Mouse (Mus musculus): ENCODE results near the gene Sipa1l3.

Gene Sipa1l3

DNA sequence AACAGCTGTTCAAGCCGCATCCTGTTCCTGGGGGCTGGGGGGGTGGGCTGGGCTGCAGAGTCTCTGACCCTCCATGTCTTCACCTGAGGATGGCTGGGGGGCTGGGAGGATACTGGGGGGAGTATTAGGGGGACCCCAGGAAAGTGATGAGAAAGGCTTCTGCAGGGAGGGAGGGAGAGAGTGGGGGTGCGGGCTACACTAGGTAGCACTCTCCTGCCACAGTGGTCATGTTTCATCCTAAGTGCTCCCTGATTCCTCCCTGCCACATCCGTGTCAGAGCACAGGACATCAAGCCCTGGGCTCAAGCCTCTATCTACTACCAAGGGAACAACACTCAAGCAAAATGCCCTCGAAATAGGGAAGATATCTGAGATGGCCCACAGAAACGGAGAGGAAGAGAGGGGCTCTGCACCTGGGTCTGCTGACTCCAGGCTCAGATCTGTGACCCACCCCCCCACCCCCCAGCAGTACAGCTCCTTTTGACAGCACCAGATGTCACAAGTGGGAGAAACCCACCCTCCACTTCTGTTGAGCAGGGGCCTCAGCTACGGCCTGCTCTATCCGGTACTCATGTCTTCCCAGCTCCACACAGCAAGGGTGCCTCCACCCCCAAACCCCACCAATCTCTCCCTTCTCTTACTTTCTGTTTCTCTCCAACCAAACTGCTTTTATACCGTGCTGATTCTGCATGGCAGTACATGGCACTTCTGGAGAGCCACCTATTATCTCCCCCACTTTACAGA is 106.4 kb downstream of the Sipa1l3 start:
- no peak for DNase-seq (ENCODE audit: low read depth, low spot score)

DNA sequence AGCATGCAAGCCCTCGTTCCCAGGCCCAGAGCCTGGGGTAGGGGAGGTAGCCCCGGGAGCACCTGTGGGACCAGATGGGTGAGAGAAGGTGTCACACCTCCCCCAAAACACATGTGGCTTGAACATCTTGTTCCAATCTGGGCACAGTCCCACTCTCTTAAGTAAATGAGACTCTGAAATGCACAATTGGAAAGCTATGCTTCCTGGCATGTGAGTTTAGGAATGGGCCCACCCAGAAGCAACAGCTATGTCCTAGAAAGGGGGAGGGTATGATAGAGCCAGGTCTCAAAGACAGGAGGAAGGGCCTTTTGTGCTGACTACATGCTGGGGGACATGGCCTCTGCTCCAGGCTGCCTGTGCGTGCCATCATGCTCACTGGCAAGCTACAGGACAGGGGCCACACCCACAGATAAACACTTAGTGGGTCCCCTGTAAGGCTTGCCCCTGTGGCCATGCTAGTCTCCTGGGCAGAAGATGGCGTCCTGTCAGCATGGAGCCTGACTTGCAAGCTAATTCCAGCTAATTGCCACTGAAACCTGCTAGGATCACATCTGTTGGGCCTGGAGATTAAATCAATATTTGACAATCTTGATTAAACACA is 107.1 kb downstream of the Sipa1l3 start:
- no peak for DNase-seq (ENCODE audit: low read depth, low spot score)

DNA sequence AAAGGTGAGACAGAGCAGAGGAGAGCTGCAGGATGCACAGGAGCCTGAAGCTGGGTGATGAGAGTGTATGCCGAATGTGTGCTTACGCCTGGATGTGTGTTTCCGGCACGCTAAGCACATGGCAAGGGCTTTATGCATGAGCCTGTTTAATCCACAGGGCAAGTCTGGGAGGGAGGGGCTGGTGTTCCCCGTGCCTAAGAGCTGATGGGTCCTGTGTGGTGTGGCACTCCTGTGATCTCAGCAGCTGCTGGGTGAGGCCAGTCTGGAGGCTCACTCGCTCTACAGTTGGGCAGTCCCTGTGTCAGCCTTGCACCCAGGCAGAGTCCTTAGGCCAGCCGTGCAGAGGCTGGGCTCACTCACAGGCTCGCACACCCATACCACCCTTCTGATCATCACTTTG is 108.0 kb downstream of the Sipa1l3 start:
- no peak for DNase-seq (ENCODE audit: low read depth, low spot score)

DNA sequence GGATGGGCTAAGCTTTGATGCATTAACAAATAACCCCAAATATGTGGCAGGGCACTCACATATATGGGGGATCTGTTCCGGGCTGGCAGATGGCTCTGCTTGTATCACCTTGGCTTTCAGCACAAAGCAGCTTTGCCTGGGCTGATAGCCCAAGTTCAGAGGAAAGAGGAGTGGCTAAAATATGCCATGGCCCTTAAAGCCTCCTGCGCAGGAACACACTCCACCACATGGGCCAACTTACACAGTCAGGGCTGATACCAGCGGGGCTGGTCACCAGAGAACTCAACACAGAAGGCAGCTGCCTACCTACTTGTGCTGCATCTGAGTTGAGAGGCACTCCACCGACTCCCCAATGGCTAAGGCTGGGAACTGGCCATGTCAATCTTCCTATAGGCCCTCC is 111.6 kb downstream of the Sipa1l3 start:
- no peak for DNase-seq (ENCODE audit: low read depth, low spot score)

DNA sequence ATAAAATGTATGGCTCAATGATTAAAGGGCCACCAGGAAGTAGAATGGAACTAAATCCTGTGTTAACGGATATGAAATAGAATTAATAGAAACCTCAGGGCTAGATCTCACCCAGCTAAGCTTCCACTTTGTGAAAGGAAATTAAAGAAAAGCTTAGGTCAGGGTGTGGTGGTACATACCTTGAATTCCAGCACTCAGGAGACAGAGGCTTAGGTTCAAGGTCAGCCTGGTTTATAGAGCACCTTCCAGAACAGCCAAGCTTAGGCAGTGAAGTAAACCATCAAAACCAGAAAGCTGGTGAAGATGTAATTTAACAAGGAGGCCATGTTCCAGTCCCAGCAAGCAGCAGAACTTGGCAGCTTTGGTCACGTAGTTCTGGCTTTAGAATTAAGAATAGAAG is 114.3 kb downstream of the Sipa1l3 start:
- no peak for DNase-seq (ENCODE audit: low read depth, low spot score)

DNA sequence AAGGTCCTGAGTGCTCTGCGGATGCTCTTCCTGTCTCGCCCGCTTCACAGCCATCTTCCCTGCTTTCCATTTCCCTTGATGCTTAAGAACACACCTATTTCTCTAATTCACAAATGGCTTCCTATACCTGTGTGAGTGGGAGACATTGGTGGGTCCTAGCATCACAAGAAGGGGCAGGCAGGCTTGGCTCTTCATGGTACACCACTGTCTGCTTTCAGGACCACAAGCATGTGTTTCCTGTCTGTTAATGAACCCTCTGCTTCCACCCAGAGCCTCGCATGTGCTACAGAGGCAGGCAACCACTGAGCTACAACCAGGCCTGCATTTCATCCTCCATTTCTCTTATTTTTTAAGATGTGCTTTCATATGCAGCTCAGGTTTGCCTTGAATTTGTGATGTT is 116.4 kb downstream of the Sipa1l3 start:
- no peak for DNase-seq (ENCODE audit: low read depth, low spot score)

DNA sequence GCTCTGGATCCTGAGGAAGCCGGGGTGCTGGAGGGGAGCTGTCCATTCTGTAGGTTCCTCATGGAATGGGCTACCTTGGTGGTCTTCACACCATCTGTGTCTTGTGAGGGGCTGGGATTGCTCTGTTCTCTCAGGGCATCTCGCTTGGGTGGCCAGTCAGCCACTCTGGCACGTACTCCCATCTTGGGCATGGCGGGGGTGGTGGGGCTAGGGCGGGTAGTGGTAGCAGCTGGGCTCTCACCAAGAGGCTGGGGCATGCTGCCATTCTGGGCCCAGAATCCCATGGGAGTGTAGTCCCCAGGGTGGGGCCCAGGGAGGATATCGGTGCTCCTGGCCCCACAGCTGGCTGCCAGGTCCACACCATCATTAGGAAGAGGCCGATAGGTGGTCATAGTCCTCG is 118.0 kb downstream of the Sipa1l3 start:
- DNase-seq (ENCODE audit: low read depth, low spot score): no peak

DNA sequence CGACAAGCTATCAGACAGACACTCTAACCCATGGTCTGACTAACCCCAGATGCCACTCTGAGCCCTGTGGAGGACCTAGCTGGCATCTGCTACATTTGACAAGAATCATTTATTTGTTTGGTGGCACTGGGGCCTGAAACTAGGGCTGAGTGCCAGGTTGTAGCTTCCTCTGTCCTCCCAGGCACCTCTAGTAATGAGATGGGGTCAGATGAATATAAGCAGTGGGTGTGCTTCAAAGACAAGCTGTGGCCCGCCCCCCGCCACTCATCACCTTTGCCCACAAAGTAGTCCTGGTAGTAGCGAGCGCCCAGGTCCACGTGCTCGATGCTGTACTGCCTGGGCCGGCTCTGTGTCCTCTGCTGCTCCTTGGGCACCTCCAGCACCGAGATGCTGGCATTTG is 119.4 kb downstream of the Sipa1l3 start:
- DNase-seq (ENCODE audit: low read depth, low spot score): no peak

DNA sequence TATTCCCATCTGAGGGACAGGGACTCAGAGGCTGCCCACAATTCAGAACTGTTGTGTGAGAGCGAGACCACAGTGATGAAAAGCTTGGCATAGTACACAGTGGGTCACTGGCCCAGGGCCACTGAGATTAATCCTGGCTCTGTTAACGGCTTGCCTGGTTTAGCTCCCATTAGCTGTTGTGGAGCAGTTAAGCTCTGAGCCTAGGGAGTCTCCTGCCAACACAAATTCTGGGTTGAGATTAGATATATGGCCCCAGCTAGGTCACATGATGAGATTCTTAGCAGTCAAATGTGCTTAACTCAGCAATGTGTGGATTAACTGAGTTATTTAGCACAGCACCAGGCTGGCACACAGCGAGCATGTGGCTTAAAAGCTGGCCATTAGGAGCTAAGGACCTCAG is 121.0 kb downstream of the Sipa1l3 start:
- DNase-seq (ENCODE audit: low read depth, low spot score): no peak

DNA sequence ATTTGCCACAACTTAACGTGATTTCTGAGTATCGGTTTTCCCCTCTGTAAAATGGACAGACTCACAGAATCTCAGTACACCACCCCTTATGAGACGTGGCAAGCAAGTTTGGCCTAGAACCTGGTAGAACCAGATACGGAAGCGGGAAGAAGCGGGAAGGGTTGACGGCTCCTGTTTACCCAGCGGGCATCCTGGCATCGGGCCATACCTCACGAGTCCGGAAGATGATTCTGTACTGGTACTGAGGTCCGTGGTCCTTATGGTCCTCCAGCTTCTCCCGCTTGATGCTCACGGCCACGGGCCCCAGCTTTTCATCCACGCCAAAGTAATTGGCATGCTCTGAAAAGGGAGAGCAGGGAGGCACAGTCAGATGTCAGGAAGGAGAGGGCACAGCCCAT is 121.5 kb downstream of the Sipa1l3 start:
- DNase-seq (ENCODE audit: low read depth, low spot score): no peak

DNA sequence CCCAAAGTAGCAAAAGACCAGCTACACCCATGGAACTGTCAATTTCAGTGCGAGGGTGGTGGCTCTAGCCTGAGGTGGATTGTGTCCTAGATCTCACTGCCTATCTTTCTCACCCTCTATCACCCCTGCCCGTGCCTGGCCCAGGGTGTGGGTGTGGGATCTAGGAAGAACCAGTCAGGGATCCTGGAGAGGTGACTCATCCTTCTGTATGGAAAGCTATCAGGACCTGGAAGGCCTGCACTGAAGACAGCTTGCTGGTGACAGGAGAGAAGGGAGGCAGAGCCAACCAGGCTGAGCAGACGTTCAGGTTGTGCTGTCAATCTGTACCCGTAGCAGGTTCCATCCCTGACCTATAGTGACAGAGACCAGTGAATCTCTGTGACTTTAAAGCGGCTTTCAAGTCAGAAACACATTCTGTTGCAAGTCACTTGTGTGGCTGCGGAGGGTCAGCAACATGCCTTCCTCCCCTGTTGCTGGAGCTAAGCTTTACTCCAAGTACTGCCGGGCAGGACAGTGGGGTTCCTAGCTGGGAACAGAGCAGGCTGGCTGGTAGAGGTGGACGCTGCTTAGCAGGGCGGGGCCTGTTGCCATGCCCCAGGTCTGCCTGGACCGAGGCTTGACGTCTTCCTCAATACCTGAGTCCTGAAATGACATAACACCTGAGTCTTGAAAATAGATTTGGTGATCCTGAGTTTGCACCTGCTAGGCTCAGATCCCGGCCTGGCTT is 122.1 kb downstream of the Sipa1l3 start:
- no peak for DNase-seq (ENCODE audit: low read depth, low spot score)

- no peak for DNase-seq (ENCODE audit: low read depth, low spot score)
Observed at GRCm38 (mm10) chr7:29395179-29395578, 123.3 kb downstream of the Sipa1l3 start.

DNA sequence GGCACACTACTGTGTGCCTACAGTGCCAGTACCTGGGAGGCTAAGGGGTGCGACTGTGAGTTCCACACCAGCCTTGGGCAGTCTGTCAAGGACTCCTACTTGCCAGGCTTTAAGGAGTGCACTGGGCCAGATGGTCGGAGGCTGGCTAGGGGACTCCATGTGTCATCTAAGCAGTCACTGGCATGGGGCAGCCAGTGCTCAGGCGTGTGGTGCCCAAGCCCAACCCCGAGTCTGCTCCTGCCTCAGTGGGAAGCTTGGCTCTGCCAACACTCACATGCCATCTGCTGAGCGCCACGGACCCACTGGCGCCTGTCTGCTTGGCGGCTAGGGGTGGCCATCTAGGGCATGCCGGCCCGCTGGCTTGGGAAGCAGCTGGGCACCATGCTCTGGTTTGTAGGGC is 125.1 kb downstream of the Sipa1l3 start:
- DNase-seq (ENCODE audit: low read depth, low spot score): no peak

DNA sequence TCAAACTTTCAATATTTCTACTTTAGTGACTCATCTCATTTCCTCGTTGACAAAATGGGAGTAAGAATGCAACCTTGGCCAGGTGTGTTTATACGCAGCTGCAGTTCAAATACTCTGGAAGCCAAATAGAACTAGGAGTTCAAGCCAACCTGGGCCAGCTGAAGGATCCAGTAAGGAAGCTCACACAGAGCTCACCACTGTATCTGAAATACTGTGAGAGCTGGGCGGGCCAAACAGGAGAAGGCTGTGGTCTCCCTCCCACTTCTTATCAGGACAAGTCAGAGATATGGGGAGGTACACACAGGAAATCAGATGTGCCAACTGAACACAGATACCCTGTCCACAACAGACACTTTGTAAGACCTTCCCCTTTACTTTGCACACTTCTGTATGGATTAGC is 125.6 kb downstream of the Sipa1l3 start:
- DNase-seq (ENCODE audit: low read depth, low spot score): no peak

DNA sequence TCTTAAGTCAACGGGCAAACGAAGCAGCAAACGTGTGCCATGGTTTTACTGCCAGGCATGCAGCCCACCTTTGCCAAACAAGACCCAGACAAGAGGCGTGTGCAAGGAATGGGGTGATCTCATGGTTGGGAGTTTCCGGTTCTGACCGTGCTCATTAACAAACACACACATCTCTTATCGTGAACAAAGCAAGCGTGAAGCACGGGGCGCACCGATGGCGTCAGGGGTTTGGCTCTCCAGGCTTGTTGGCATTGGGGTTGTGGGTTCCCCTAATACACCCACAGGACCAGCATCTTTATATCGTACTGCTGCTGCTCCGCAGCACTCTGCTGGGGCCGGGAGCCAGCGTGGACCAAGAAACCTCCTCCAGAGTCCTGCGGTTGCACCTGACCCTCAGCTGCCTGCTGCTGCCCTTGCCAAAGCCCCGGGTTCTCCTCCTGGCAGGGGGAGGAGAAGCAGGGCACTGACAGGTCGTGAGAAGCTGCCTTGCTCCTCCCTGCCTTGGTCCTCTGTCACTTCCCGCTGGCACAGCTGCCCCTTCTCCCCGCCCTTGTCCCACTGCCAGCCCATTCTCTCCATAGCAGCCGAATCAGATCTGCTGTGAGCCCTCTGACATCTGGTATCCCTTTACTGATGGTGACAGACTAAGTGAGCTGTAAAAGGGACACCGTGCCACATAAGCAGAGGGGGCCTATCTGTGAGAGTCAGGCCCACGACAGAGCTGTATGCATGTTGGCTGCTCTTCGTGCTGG is 126.5 kb downstream of the Sipa1l3 start:
- no peak for DNase-seq (ENCODE audit: low read depth, low spot score)

- DNase-seq (ENCODE audit: low read depth, low spot score): no peak
Observed at GRCm38 (mm10) chr7:29391112-29391760, 127.2 kb downstream of the Sipa1l3 start.

GRCm38 (mm10) chr7:29390234-29390633 is 128.2 kb downstream of the Sipa1l3 start:
- DNase-seq (ENCODE audit: low read depth, low spot score): no peak

- DNase-seq (ENCODE audit: low read depth, low spot score): no peak
Observed at GRCm38 (mm10) chr7:29387524-29388068, 130.8 kb downstream of the Sipa1l3 start.

DNA sequence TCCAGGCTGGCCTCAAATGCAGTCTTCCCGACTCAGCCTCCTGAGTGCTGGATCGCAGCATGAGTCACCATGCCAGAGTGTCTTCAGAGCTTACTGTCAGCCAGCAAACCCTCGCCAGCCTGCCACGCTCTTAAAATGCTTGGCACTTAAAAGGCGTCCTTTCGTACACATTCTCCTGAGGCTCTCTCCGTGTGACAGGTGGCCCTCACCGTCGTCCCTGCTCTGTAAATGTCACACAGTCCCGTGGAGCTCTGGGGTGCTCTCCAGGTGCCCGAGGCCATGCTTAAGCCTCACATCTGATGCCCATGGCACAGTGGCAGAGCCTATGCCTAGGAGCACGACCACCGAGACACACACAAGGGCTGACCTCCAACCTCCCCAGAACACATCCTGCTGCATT is 132.1 kb downstream of the Sipa1l3 start:
- no peak for DNase-seq (ENCODE audit: low read depth, low spot score)

DNA sequence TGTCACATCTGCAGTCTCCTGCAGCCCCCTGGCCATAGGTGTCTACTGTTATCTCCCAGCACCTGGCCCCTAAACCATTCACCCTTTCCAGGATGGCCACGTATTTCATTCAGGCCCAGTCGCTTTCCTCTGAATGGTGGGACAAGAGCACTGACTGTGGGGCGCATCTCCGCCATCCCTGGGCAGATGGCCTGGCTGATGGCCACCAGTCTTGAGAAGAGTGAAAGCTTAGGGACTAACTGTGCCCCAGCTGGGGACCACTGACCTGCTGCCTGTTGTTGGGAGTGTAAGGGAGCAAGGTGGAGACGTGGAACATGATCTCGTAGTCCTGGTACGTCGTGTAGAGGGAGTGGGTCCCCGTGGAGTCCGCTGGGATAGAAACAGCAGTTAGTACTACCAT is 132.7 kb downstream of the Sipa1l3 start:
- no peak for DNase-seq (ENCODE audit: low read depth, low spot score)

- DNase-seq (ENCODE audit: low read depth, low spot score): peak; percentile 75
Observed at GRCm38 (mm10) chr7:29383255-29383654, 135.2 kb downstream of the Sipa1l3 start.
